Mouse (Mus musculus) liver, embryonic 11.5 days (tissue): ENCODE measurements around the gene Mrpl34. TPM values are rescaled to one million over a fixed set of nuclear protein-coding genes. Genes with fewer than 3 reads are reported as not detected.

Experiments
- ATAC-seq: fragments of 200-750 bp; cut with Nextera tagmentation; replicated peaks from 2 replicates; pipeline ENCODE4 v1.8.0; 2017; ENCODE audit warnings: moderate number of reproducible peaks, mild to moderate bottlenecking, moderate TSS enrichment, moderate library complexity; ENCODE audit not compliant: low FRiP score
- DNase-seq: peaks from one replicate; pipeline ENCODE4 v3.0.0-alpha.2; 2017; ENCODE audit warnings: low spot score
- H3K27ac ChIP-seq: fragments of 300-500 bp; sonication (generic); 2 replicates; pipeline ENCODE4 v1.5.1; 2014; ENCODE audit warnings: mild to moderate bottlenecking, low read depth, low read length, control low read depth
- H3K27me3 ChIP-seq: fragments of 300-500 bp; sonication (generic); replicated peaks from 2 replicates; pipeline ENCODE4 v1.6.1; 2014; ENCODE audit warnings: low read length, mixed read lengths; ENCODE audit not compliant: control insufficient read depth, insufficient read depth
- H3K36me3 ChIP-seq: fragments of 300-500 bp; sonication (generic); 2 replicates; pipeline ENCODE4 v1.6.1; 2014; ENCODE audit warnings: mild to moderate bottlenecking, low read length, moderate library complexity, mixed read lengths; ENCODE audit not compliant: control insufficient read depth, insufficient read depth
- H3K4me1 ChIP-seq: fragments of 300-500 bp; sonication (generic); replicated peaks from 2 replicates; pipeline ENCODE4 v1.6.1; 2014; ENCODE audit warnings: low read length, mixed read lengths; ENCODE audit not compliant: control insufficient read depth, insufficient read depth
- H3K4me2 ChIP-seq: fragments of 300-500 bp; sonication (generic); 2 replicates; pipeline ENCODE4 v1.6.1; 2014; ENCODE audit warnings: mild to moderate bottlenecking, control low read depth, moderate library complexity
- H3K4me3 ChIP-seq: fragments of 300-500 bp; sonication (generic); 2 replicates; pipeline ENCODE4 v1.5.1; 2014; ENCODE audit warnings: low read depth, low read length, control low read depth
- H3K9ac ChIP-seq: fragments of 300-500 bp; sonication (generic); 2 replicates; pipeline ENCODE4 v1.6.1; 2014; ENCODE audit warnings: low read depth, low read length, control low read depth
- H3K9me3 ChIP-seq: fragments of 300-500 bp; sonication (generic); 2 replicates; pipeline ENCODE4 v1.6.1; 2016; ENCODE audit warnings: low read length, inconsistent platforms, mixed read lengths; ENCODE audit not compliant: control insufficient read depth
- WGBS: fragments of 180-500 bp; shearing (Covaris S2); extraction: QIAGEN DNeasy Blood & Tissue Kit; methylation state at CpG from one replicate; pipeline ENCODE4 v1.1.7; 2014; 5-methylcytosine and 5-hydroxymethylcytosine counted together
- polyA plus RNA-seq: library from polyadenylated mRNA; unstranded; fragments of >200 nt; fragmentation: Nextera tagmentation; extraction: Ambion mirVana; gene quantifications from 2 replicates; pipeline ENCODE4 v1.2.1, GENCODE M21; 2014

The Mrpl34 gene
- polyA plus RNA-seq, 1 experiment from 2014 or later: 229 TPM

DNA sequence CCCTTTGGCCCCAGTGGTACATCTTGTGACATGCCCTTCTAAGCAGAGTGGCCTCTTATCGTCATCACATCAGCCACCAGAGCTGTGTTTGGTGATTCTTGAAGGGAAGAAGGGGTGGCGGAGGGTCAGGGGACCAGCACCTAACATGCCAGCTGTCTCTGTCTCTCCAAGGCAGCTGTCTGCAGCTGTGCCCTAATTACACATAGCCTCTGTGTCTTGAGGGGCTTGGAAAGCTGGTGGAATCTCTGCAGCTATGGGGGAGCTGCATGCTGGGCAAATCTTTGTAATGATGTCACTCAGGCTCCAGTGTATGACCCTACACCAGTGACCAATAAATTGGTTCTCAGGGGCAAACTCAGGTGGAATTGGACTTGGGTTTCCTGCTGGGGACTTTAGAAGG, 12.1 kb upstream of the Mrpl34 start:
- no peak for ATAC-seq
- no peak overlapping the region for H3K4me2 ChIP-seq
- no peak overlapping the region for H3K4me3 ChIP-seq
- peaks cover 7% of the 10 kb centered on the region; the same call in 1 of the 2 replicates for H3K4me1 ChIP-seq
- no peak overlapping the region for H3K9ac ChIP-seq
- no peaks in the 10 kb centered on the region for H3K9me3 ChIP-seq
- no peaks in the 10 kb centered on the region for H3K36me3 ChIP-seq
- WGBS: 76% methylated on average over 2 of the region's 2 CpGs
- H3K27ac ChIP-seq: no peak overlapping the region
- H3K27me3 ChIP-seq: peaks cover 9% of the 10 kb centered on the region; the same call in 1 of the 2 replicates
- DNase-seq: peak; percentile 24

DNA sequence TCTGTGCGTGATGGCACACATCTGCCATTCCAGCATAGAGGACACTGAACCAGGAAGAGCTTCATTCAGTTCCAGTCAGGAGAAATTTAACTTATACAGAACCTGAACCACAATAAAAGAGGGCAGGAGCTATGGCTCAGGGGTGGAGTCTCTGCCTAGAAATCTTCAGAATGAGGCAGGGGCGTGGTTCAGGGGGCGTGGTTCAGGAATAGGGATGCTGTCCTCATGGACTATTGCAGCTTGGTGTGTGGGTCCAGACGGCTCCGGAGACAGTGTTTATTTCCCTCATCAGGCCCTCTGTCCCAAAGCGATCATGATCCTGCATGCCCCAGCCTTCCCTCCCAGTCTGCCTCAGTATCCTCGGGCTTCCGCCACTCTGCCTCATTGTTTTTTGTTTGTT, 10.1 kb upstream of the Mrpl34 start:
- no peak overlapping the region for H3K4me2 ChIP-seq
- H3K27ac ChIP-seq: no peak overlapping the region
- no peaks in the 10 kb centered on the region; the same call in 1 of the 2 replicates for H3K36me3 ChIP-seq
- H3K4me1 ChIP-seq: peaks cover 7% of the 10 kb centered on the region; the same call in 1 of the 2 replicates
- H3K9ac ChIP-seq: no peak overlapping the region
- H3K4me3 ChIP-seq: no peak overlapping the region
- no peaks in the 10 kb centered on the region for H3K9me3 ChIP-seq
- WGBS: 72% methylated on average over 8 of the region's 8 CpGs
- no peak for DNase-seq
- peaks cover 9% of the 10 kb centered on the region; the same call in 1 of the 2 replicates for H3K27me3 ChIP-seq
- no peak for ATAC-seq

DNA sequence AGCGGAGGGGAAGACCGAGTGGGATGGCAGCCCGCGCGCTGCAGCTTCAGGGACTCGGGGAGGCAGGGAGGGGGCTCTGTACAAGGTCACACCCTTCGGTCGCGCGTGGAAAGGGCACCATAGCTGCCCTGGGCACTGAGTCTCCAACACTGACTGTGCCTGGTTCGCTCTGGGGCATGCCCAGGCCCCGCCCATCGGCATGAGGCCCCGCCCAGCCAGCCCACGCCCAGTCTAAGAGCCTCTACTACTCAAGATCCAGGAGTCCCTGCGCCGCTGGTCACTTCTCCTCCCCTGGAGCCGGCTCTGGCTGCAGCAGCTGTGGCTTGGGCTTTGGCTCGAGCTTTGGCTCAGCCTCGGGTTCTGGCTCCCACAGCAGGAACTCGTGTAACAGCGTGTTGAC, 7.9 kb upstream of the Mrpl34 start:
- H3K9me3 ChIP-seq: no peaks in the 10 kb centered on the region
- ATAC-seq (peak; percentile 53), DNase-seq (peak; percentile 46)
- peaks cover 7% of the 10 kb centered on the region; the same call in 1 of the 2 replicates for H3K4me1 ChIP-seq
- no peak overlapping the region for H3K27ac ChIP-seq
- H3K4me3 ChIP-seq: no peak overlapping the region
- WGBS: 34% methylated on average over 22 of the region's 22 CpGs
- no peaks in the 10 kb centered on the region; the same call in 1 of the 2 replicates for H3K36me3 ChIP-seq
- H3K4me2 ChIP-seq: no peak overlapping the region
- H3K27me3 ChIP-seq: peaks cover 12% of the 10 kb centered on the region
- no peak overlapping the region for H3K9ac ChIP-seq

DNA sequence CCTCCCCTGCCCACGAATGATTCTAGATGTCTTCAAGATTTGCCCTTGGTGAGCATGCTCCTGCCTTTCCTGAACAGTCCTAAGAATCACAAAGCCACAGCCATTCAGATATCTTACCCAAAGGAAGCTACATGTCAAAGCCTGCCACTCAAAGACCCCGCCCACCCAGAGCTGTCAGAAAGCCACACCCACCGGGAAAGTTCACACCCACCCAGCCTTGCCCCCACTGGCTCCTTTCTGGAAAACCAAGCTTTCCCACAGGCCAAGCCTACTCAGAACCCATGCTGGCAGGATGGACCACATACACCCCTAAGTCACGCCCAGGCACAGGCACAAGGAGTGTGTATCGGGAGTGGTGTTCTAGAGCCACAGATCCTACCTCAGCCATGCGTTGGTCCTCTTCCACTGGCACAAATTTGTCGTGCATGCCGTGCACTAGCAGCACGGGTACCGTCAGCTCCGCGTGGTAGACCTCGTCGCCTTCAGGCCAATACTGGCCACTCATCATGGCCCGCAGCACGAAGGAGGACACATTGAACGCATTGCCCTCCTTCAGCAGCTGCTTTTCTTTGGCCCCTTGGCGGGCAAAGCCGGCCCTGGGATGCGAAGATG, 7.0 kb upstream of the Mrpl34 start:
- H3K36me3 ChIP-seq: no peaks in the 10 kb centered on the region; the same call in 1 of the 2 replicates
- no peak overlapping the region for H3K4me3 ChIP-seq
- H3K27me3 ChIP-seq: peaks cover 12% of the 10 kb centered on the region
- no peak overlapping the region for H3K9ac ChIP-seq
- H3K9me3 ChIP-seq: no peaks in the 10 kb centered on the region
- H3K4me2 ChIP-seq: no peak overlapping the region
- H3K4me1 ChIP-seq: peaks cover 12% of the 10 kb centered on the region
- 76% methylated on average over 20 of the region's 20 CpGs for WGBS
- H3K27ac ChIP-seq: no peak overlapping the region
- ATAC-seq (no peak), DNase-seq (no peak)

DNA sequence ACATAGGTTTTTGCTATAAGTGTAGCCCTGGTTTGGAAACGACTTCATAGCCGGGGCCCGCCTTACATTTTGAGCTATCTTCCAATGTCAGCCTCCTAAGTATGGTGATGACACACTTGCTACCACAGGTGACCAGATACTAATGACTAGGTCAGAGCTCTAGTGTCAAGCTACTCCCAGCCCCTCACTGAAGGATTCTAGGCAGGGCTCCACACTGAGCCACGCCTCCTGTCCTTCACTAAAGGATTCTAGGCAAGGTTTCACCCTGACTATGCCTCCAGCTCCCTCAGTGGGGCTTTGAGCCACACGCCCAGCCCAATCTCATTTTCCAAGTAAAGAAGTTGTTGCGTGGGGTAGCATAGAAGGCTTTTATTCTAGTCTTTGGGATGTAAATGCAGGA, 4.0 kb upstream of the Mrpl34 start:
- peaks cover 8% of the 10 kb centered on the region for H3K27me3 ChIP-seq
- ATAC-seq: no peak
- WGBS: 88% methylated on average over 6 of the region's 6 CpGs
- no peaks in the 10 kb centered on the region; the same call in 1 of the 2 replicates for H3K36me3 ChIP-seq
- H3K9me3 ChIP-seq: no peaks in the 10 kb centered on the region
- no peak overlapping the region for H3K27ac ChIP-seq
- no peak overlapping the region for H3K9ac ChIP-seq
- no peak overlapping the region for H3K4me2 ChIP-seq
- DNase-seq: no peak
- H3K4me1 ChIP-seq: peaks cover 26% of the 10 kb centered on the region
- H3K4me3 ChIP-seq: no peak overlapping the region

DNA sequence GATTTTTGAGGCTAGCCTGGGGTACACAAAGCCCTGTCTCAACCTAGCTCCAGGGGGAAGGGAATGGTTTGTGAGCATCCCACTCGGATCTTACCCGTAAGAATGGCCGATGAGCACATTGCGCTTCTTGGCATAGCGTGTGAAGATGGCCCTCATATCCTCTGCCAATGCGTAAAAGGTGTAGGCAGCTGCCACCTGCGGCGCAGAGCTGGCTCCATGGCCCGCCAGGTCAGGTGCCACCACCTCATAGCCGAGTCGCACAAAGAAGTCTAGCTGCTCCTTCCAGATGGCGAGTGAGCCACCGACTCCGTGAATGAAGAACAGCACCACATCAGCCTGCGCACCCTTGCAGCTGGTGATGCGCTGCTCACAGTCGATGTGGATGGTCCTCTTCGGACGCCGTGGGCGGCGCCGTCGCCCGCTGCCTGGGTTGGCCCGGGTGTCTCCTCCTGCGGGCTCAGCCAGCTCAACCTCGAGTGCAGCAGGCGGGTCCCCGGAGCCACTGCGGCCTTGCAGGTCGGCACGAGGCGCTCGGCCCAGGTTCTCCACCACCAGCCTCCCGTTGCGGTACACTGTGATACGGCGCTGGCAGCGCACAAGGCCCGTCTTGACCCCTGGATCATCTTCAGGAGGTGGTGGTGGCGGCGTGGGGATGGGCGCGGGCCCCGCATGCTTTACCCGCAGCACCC, 3.5 kb upstream of the Mrpl34 start:
- DNase-seq: no peak
- peaks cover 6% of the 10 kb centered on the region for H3K27me3 ChIP-seq
- no peak overlapping the region for H3K27ac ChIP-seq
- ATAC-seq: no peak
- no peaks in the 10 kb centered on the region for H3K9me3 ChIP-seq
- no peak overlapping the region; the same call in 1 of the 2 replicates for H3K4me2 ChIP-seq
- 72% methylated on average over 47 of the region's 47 CpGs for WGBS
- no peak overlapping the region for H3K4me3 ChIP-seq
- H3K9ac ChIP-seq: no peak overlapping the region
- H3K4me1 ChIP-seq: peaks cover 28% of the 10 kb centered on the region
- peaks cover 2% of the 10 kb centered on the region; the same call in 1 of the 2 replicates for H3K36me3 ChIP-seq

DNA sequence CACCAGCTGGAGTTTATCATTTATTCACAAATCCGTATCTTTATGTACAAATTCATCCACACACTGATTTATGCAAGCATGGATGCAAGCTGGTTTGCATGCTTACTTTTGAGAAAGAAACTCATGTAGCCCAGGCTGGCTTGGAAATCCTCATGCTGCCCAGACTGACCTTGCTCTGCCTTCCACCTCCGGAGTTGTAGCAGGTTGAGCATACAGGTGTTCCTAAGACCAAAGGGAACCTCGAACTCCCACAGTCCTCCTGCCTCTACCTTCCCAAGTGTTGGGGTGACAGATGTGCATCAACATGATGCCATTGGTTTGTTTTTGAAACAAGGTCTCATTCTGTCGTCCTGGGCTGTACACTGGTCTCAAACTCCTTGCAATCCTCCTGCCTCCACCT, 2.6 kb upstream of the Mrpl34 start:
- Histone ChIP-seq H3K9ac (no peak overlapping the region; the same call in 1 of the 2 replicates), H3K4me1 (peaks cover 23% of the 10 kb centered on the region), H3K9me3 (no peaks in the 10 kb centered on the region), H3K4me2 (peak overlapping the region; percentile 90), H3K4me3 (peak overlapping the region; percentile 69), H3K27ac (no peak overlapping the region), H3K27me3 (peaks cover 3% of the 10 kb centered on the region; the same call in 1 of the 2 replicates), H3K36me3 (peaks cover 2% of the 10 kb centered on the region; the same call in 1 of the 2 replicates)
- 68% methylated on average over 4 of the region's 4 CpGs for WGBS
- DNase-seq (no peak), ATAC-seq (no peak)

DNA sequence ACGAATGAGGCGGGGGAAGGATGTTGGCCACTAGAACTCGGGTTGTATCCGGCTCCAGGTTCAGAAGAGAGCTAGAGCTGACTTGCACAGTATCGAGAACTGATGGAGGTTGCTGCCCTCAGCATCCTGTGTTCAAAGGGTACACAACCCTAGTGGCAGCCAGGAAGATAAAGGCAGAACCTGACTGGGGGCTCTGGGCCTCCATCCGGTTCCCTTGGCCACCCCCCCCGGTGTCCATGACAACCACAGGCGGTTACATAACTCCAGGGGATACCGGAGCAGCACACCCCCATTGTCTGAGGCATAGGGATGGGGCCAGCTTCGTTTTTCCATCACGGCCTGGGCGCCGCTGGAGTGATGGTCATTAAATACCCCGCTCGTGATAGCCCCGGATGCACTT, 2.0 kb upstream of the Mrpl34 start:
- H3K4me2 ChIP-seq: peak overlapping the region; percentile 90
- ATAC-seq (no peak), DNase-seq (peak; percentile 66)
- peaks cover 2% of the 10 kb centered on the region; the same call in 1 of the 2 replicates for H3K36me3 ChIP-seq
- H3K9ac ChIP-seq: peak overlapping the region; percentile 67
- H3K27ac ChIP-seq: no peak overlapping the region
- peaks cover 3% of the 10 kb centered on the region; the same call in 1 of the 2 replicates for H3K27me3 ChIP-seq
- H3K4me3 ChIP-seq: peak overlapping the region; percentile 69
- peaks cover 21% of the 10 kb centered on the region for H3K4me1 ChIP-seq
- 7% methylated on average over 15 of the region's 16 CpGs for WGBS
- H3K9me3 ChIP-seq: no peaks in the 10 kb centered on the region
